28 mouse cellular contexts compared by ENCODE assay signal in the genomic region with DNA sequence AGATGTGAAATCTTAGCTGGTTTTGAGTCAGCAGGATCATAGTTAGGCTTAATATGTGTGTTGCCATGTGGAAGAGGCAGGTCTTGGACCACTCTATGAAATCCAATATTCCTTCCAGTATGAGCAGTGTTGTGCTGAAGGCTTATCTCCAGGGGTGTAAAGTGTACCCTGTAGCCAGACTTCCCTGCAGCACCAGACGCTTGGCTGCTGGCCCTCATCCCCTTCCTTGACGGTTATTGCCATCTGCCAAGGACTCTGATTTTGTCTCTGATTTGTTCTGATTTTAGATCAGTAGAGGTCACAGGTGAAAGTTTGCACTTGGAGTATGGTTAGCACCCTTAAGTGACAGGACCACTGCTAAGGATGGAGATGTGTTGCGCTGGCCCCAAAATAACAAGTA. TPM values are rescaled to one million over a fixed set of nuclear protein-coding genes. Genes with fewer than 3 reads are reported as not detected.
"Had no signal": no experiment of that assay in that cellular context is flagged by ENCODE, and none has a peak within 500 bp of the region (broad histone marks: within the 10 kb centered on the region; RNA-seq: fewer than 3 reads in every experiment).

No protein-coding gene starts in this region.

- H3K4me1 ChIP-seq: intestine, embryonic 15.5 days; limb, embryonic 10.5 days; limb, embryonic 12.5 days; liver, embryonic 13.5 days; liver, embryonic 15.5 days had no signal

- H3K27ac ChIP-seq: heart, embryonic 10.5 days; hindbrain, embryonic 10.5 days; hindbrain, embryonic 12.5 days; hindbrain, embryonic 15.5 days; intestine, embryonic 15.5 days; left cerebral cortex, adult 2 months; limb, embryonic 10.5 days; limb, embryonic 12.5 days; liver, embryonic 13.5 days; liver, embryonic 15.5 days had no signal

- ATAC-seq: inflammation-experienced regulatory T-cells, adult 6 months; intestine, embryonic 15.5 days; intestine, postnatal 0 days; liver, postnatal 0 days had no signal

- H3K4me3 ChIP-seq: heart, embryonic 10.5 days; heart, embryonic 12.5 days; hindbrain, embryonic 10.5 days; hindbrain, embryonic 12.5 days; hindbrain, embryonic 15.5 days; intestine, embryonic 15.5 days; left cerebral cortex, adult 2 months; limb, embryonic 10.5 days; limb, embryonic 12.5 days; liver, embryonic 13.5 days; liver, embryonic 15.5 days had no signal

- H3K4me2 ChIP-seq: heart, embryonic 12.5 days; hindbrain, embryonic 12.5 days; hindbrain, embryonic 15.5 days; intestine, embryonic 15.5 days; limb, embryonic 12.5 days; liver, embryonic 11.5 days; liver, embryonic 13.5 days; liver, embryonic 15.5 days had no signal

- H3K9ac ChIP-seq: heart, embryonic 12.5 days; hindbrain, embryonic 12.5 days; hindbrain, embryonic 15.5 days; intestine, embryonic 15.5 days; limb, embryonic 12.5 days; liver, embryonic 13.5 days; liver, embryonic 15.5 days; liver, postnatal 0 days had no signal

- H3K27me3 ChIP-seq: heart, embryonic 12.5 days; hindbrain, embryonic 12.5 days; hindbrain, embryonic 15.5 days; intestine, embryonic 15.5 days; limb, embryonic 12.5 days; liver, embryonic 13.5 days; liver, embryonic 15.5 days had no signal

- DNase-seq: gastrocnemius, postnatal 14 days; gastrocnemius, postnatal 36 days; heart, adult 18-20 months; heart, postnatal 10 days; heart, postnatal 4 days; kidney, adult 18-20 months; kidney, adult 8-10 months; kidney, postnatal 10 days; kidney, postnatal 25 days; kidney, postnatal 4 days; layer of hippocampus, adult 9-11 months; liver; liver, embryonic 13.5 days; liver, postnatal 0 days had no signal

- H3K36me3 ChIP-seq: heart, embryonic 10.5 days; heart, embryonic 12.5 days; hindbrain, embryonic 10.5 days; hindbrain, embryonic 12.5 days; hindbrain, embryonic 15.5 days; intestine, embryonic 15.5 days; limb, embryonic 10.5 days; limb, embryonic 12.5 days; liver, embryonic 13.5 days; liver, embryonic 15.5 days had no signal

- H3K9me3 ChIP-seq: heart, embryonic 10.5 days; heart, embryonic 12.5 days; hindbrain, embryonic 10.5 days; hindbrain, embryonic 12.5 days; hindbrain, embryonic 15.5 days; intestine, embryonic 15.5 days; limb, embryonic 10.5 days; limb, embryonic 12.5 days; liver, embryonic 13.5 days; liver, embryonic 15.5 days had no signal

RNA-seq across cellular contexts. Expression of gene Mapre3, which starts 8.7 kb away (rescaled TPM):
- total RNA-seq: granulocyte monocyte progenitor cell, adult 5-6 weeks had no signal
